Mouse (Mus musculus): ENCODE results near the gene Rap1a. TPM values are rescaled to one million over a fixed set of nuclear protein-coding genes. Genes with fewer than 3 reads are reported as not detected.

Gene Rap1a
- 100 and 112 TPM in 2 replicates for polyA plus RNA-seq (2014; fragmentation: Nextera tagmentation; extraction: Ambion mirVana)

DNA sequence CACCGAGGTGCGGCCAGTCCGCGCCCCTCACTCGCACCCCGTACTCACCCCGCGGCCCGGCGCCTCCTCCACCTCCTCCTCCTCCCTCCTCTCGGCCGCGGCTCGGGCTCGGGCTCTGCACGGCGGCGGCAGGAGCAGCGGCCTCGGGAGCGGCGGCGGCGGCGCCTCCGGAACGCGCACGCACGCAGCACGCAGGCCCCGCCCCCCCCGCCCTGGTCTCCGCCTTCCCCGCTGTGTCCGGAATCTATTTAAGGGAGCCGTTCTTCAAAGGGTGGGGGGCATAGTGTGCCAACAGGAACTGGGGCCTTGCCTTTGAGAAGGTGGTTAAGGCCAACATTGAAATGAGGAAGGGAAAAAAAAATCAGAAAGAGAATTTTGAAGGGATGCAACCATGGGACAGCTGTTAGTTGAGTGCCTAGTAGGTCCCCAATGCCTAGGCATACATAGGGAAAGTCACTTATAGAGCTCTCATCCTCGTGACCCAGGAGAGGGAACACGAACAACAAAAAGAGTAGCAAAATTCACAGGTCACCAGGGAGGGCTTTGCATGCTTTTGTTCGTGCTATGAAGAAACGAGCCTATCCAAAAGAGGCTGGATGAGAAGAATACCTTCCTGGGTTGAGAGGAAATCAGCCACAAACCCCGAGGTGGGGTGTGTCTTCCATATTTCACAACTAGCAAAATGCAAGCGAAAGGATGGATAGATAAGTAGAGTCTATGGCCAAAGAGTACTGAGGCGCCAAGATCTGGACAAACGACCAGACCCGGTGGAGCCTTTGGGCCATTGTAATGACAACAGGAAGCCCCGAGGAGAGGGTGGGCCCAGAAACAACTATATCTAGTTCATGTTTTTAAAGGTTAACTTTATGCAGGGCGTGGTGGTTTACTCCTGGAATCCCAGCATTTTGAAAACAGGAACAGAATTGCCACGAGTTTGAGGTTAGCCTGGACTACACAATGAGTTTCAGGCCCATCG lies at the start of gene Rap1a:
Rap1a (minus strand) TSS at position 146 of the 976 bp plus-strand sequence.
- Histone ChIP-seq H3K36me3 (ENCODE audit: control insufficient read depth, insufficient read depth, low read length) (no peaks in the 10 kb centered on the region), H3K4me1 (ENCODE audit: control insufficient read depth, insufficient read depth, low read length) (peaks cover 17% of the 10 kb centered on the region), H3K27ac (ENCODE audit: low read length) (peak within 1 kb of the TSS; percentile 87), H3K9ac (replicated peaks; ENCODE audit: low read depth, low read length) (peak within 1 kb of the TSS; percentile 92), H3K9me3 (ENCODE audit: control insufficient read depth, low read depth, low read length) (no peaks in the 10 kb centered on the region), H3K27me3 (ENCODE audit: control insufficient read depth, insufficient read depth, low read length) (no peaks in the 10 kb centered on the region), H3K4me2 (replicated peaks; ENCODE audit: low read depth, low read length) (peak within 1 kb of the TSS; percentile 66), H3K4me3 (ENCODE audit: low read depth, low read length) (peak within 1 kb of the TSS; percentile 84)
- peak; percentile 89 for ATAC-seq (ENCODE audit: insufficient number of reproducible peaks, insufficient read depth, low FRiP score, low read depth)
- 19% methylated on average over 44 of the region's 50 CpGs for WGBS

DNA sequence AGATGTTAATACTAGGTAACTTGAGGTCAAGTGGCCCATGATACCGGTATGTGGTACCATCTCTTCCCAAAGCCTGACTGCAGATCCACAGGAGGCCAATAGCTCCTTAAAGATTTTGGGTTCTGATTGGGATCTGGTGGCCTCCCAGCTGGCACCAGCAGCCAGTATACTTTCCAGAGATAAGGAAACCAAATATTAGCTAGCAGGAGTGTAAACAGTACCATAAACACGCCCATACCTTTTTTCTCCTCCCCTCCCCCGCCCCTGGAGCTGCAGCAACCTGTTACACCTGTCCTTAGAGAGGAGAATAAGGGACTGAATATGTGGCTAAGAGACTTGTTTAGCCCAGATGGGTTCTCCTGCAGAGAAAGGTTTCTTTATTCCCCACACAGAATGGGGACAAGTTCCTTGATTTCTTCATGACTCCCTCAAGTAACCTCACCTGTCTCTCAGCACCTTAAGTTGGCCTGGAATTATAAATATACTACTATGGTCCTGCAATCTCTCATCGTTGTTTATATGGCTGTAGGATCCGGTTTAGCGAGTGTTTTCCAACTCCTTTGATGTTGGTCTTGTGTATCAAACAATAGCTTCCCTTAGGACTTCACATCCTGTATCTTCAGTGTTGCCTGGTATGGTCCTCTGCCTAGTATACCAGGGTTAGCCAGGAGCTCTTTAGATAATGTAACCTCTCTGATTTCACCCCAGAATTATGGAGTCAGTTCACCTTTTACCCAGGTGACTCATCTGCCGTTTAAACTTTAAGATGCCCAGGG lies 45.3 kb upstream of the Rap1a start:
- Histone ChIP-seq H3K9ac (replicated peaks; ENCODE audit: low read depth, low read length) (no peak overlapping the region), H3K4me1 (ENCODE audit: control insufficient read depth, insufficient read depth, low read length) (no peaks in the 10 kb centered on the region), H3K4me2 (replicated peaks; ENCODE audit: low read depth, low read length) (no peak overlapping the region), H3K27me3 (ENCODE audit: control insufficient read depth, insufficient read depth, low read length) (no peaks in the 10 kb centered on the region), H3K27ac (ENCODE audit: low read length) (peak overlapping the region; percentile 27; the same call in 1 of the 2 replicates), H3K36me3 (ENCODE audit: control insufficient read depth, insufficient read depth, low read length) (no peaks in the 10 kb centered on the region), H3K4me3 (ENCODE audit: low read depth, low read length) (no peak overlapping the region), H3K9me3 (ENCODE audit: control insufficient read depth, low read depth, low read length) (no peaks in the 10 kb centered on the region)
- 49% methylated on average over 7 of the region's 7 CpGs for WGBS
- ATAC-seq (ENCODE audit: insufficient number of reproducible peaks, insufficient read depth, low FRiP score, low read depth) = peak; percentile 92

DNA sequence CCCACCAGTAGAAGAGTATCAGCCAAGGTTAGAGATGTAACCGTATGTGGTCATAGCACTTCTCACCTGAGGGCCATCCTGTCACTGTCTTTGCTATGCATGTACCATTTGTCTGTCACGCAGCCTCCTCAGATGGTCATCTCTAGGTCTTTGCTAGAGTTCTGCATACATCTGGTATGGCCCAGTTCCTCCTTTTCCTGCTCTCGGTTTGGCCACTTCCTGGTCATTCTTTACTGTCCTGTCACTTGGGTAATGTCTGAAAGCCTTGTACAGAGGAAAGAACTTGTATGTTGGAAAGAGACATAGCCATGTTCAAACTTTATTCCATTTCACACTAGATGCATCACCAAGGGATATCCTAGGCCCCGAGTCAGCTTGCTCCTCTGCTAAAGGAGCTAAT lies 38.7 kb upstream of the Rap1a start:
- H3K36me3 ChIP-seq (ENCODE audit: control insufficient read depth, insufficient read depth, low read length) = no peaks in the 10 kb centered on the region
- no peak overlapping the region for H3K27ac ChIP-seq (ENCODE audit: low read length)
- H3K9me3 ChIP-seq (ENCODE audit: control insufficient read depth, low read depth, low read length) = no peaks in the 10 kb centered on the region
- H3K27me3 ChIP-seq (ENCODE audit: control insufficient read depth, insufficient read depth, low read length) = no peaks in the 10 kb centered on the region
- no peaks in the 10 kb centered on the region for H3K4me1 ChIP-seq (ENCODE audit: control insufficient read depth, insufficient read depth, low read length)
- no peak for ATAC-seq (ENCODE audit: insufficient number of reproducible peaks, insufficient read depth, low FRiP score, low read depth)
- 80% methylated on average over 4 of the region's 4 CpGs for WGBS
- no peak overlapping the region for H3K9ac ChIP-seq (replicated peaks; ENCODE audit: low read depth, low read length)
- H3K4me3 ChIP-seq (ENCODE audit: low read depth, low read length) = no peak overlapping the region
- H3K4me2 ChIP-seq (replicated peaks; ENCODE audit: low read depth, low read length) = no peak overlapping the region

DNA sequence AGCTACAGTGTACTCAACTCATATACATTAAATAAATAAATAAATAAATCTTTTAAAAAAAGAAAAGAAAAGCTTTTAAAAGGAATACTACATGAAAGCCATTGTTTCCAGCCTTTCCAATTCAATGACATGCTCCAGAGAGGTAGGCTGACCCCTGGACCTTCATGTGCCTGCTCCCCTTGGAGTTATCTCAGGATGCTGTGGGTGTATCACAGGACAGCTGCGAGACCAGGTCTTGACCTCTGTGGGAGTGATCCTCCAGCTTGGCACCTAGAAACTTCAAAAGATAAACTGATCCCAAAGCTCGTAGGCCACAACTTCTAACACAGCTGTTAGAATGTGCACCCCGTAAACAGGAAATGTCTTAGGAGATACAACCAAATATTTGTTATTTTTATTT lies 37.5 kb upstream of the Rap1a start:
- no peak overlapping the region for H3K4me2 ChIP-seq (replicated peaks; ENCODE audit: low read depth, low read length)
- H3K4me1 ChIP-seq (ENCODE audit: control insufficient read depth, insufficient read depth, low read length) = no peaks in the 10 kb centered on the region
- no peaks in the 10 kb centered on the region for H3K27me3 ChIP-seq (ENCODE audit: control insufficient read depth, insufficient read depth, low read length)
- H3K9ac ChIP-seq (replicated peaks; ENCODE audit: low read depth, low read length) = no peak overlapping the region
- no peak overlapping the region for H3K27ac ChIP-seq (ENCODE audit: low read length)
- no peaks in the 10 kb centered on the region for H3K9me3 ChIP-seq (ENCODE audit: control insufficient read depth, low read depth, low read length)
- no peaks in the 10 kb centered on the region for H3K36me3 ChIP-seq (ENCODE audit: control insufficient read depth, insufficient read depth, low read length)
- no peak for ATAC-seq (ENCODE audit: insufficient number of reproducible peaks, insufficient read depth, low FRiP score, low read depth)
- H3K4me3 ChIP-seq (ENCODE audit: low read depth, low read length) = no peak overlapping the region
- 69% methylated on average over 3 of the region's 3 CpGs for WGBS

DNA sequence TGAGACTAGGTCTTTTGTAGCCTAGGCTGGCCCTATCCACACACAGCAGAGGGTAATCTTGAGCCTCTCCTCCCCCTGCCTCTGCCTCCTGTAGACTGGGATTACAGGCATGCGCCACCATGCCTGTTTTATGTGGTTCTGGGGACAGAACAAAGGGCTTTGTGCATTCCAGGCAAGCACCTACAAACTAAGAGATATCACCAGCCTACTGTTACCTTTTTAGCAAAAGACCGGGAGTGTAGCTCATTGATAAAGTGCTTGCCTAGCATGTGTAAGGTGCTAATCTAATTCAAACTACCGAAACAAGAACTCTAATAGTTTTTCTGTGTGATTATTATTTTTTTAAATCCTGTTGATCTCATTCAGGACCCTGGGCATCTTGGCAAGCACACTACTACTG lies 35.7 kb upstream of the Rap1a start:
- no peaks in the 10 kb centered on the region for H3K9me3 ChIP-seq (ENCODE audit: control insufficient read depth, low read depth, low read length)
- no peak for ATAC-seq (ENCODE audit: insufficient number of reproducible peaks, insufficient read depth, low FRiP score, low read depth)
- no peak overlapping the region for H3K4me3 ChIP-seq (ENCODE audit: low read depth, low read length)
- H3K4me1 ChIP-seq (ENCODE audit: control insufficient read depth, insufficient read depth, low read length) = no peaks in the 10 kb centered on the region
- H3K9ac ChIP-seq (replicated peaks; ENCODE audit: low read depth, low read length) = no peak overlapping the region
- 87% methylated on average over 3 of the region's 3 CpGs for WGBS
- H3K27me3 ChIP-seq (ENCODE audit: control insufficient read depth, insufficient read depth, low read length) = no peaks in the 10 kb centered on the region
- no peak overlapping the region for H3K4me2 ChIP-seq (replicated peaks; ENCODE audit: low read depth, low read length)
- H3K27ac ChIP-seq (ENCODE audit: low read length) = no peak overlapping the region
- no peaks in the 10 kb centered on the region for H3K36me3 ChIP-seq (ENCODE audit: control insufficient read depth, insufficient read depth, low read length)

DNA sequence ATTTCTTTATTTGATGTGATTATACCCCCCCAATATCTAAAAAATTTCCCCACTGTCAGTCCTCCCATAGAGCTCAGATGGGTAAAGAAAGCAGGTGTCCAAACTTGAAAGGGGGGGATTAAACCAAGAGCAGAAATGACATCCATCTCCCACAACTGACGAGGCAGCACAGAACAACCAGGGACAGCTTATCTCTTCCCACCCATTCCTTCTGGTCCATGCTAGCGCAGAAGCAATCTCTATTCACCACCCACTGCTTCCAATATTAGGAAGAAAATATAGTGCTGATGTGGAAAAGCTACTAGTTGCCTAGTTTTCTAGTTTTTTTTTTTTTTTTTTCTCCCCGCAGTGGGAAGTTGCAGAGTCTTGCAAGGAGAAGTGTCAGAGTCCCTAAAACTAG lies 34.7 kb upstream of the Rap1a start:
- H3K9ac ChIP-seq (replicated peaks; ENCODE audit: low read depth, low read length) = no peak overlapping the region
- H3K4me2 ChIP-seq (replicated peaks; ENCODE audit: low read depth, low read length) = no peak overlapping the region
- no peak for ATAC-seq (ENCODE audit: insufficient number of reproducible peaks, insufficient read depth, low FRiP score, low read depth)
- no peaks in the 10 kb centered on the region for H3K27me3 ChIP-seq (ENCODE audit: control insufficient read depth, insufficient read depth, low read length)
- WGBS = 67% methylated on average over 3 of the region's 3 CpGs
- no peaks in the 10 kb centered on the region for H3K4me1 ChIP-seq (ENCODE audit: control insufficient read depth, insufficient read depth, low read length)
- H3K27ac ChIP-seq (ENCODE audit: low read length) = no peak overlapping the region
- no peaks in the 10 kb centered on the region for H3K36me3 ChIP-seq (ENCODE audit: control insufficient read depth, insufficient read depth, low read length)
- no peaks in the 10 kb centered on the region for H3K9me3 ChIP-seq (ENCODE audit: control insufficient read depth, low read depth, low read length)
- no peak overlapping the region for H3K4me3 ChIP-seq (ENCODE audit: low read depth, low read length)

DNA sequence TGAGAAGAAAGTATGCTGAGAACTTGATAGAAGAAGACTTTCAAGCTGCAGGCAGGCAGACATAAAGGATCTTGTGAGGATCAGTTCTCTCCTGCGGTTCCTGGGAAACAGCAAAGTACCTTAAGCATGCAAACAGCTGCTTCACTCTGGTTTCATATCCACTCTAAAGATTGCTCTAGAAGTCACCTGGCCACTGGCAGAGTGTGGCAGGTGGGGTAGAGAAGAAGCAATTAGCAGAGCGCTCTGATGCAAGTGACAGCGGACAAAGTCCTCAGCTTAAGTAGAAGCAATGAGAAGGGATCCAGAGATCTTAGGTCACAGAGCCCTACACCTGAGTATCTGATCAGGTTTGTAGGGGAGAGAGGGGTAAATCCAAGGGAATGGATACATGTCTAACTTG lies 30.4 kb upstream of the Rap1a start:
- Histone ChIP-seq H3K9ac (replicated peaks; ENCODE audit: low read depth, low read length) (no peak overlapping the region), H3K27ac (ENCODE audit: low read length) (no peak overlapping the region), H3K4me2 (replicated peaks; ENCODE audit: low read depth, low read length) (no peak overlapping the region), H3K36me3 (ENCODE audit: control insufficient read depth, insufficient read depth, low read length) (no peaks in the 10 kb centered on the region), H3K9me3 (ENCODE audit: control insufficient read depth, low read depth, low read length) (no peaks in the 10 kb centered on the region), H3K4me1 (ENCODE audit: control insufficient read depth, insufficient read depth, low read length) (no peaks in the 10 kb centered on the region), H3K4me3 (ENCODE audit: low read depth, low read length) (no peak overlapping the region), H3K27me3 (ENCODE audit: control insufficient read depth, insufficient read depth, low read length) (no peaks in the 10 kb centered on the region)
- WGBS = 93% methylated on average over 3 of the region's 3 CpGs
- no peak for ATAC-seq (ENCODE audit: insufficient number of reproducible peaks, insufficient read depth, low FRiP score, low read depth)

DNA sequence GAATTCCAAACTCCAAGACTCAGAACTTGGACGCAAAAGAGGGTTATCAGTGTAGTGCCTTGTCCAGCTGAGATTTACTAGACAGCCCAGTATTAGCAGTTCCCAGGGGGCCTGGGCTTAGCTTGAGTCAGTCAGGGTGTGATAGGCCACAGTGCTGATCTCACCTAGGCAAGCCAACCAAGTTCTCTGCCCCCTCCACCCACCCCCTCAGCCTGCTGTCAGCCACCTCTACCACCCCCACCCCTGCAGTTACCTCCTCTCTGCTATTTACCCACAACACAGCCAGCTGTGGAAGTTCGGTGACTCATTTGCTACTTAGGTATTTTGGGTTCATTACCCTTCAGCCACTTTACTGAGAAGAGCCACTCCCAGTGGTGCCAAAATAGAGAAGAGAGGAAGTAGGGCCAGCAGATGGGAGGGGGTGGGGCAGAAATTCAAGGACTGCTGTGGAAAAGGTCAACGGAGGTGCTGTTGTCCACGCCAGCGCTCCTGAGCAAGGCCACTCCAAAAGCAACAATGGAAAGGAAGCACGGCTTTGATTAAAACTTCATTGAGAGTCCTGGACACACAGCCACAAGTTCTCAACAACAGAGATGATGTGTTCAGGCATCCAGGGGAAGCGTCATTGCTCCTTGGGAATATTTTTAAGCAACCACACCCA lies 24.5 kb upstream of the Rap1a start:
- Histone ChIP-seq H3K36me3 (ENCODE audit: control insufficient read depth, insufficient read depth, low read length) (no peaks in the 10 kb centered on the region), H3K4me3 (ENCODE audit: low read depth, low read length) (no peak overlapping the region), H3K4me2 (replicated peaks; ENCODE audit: low read depth, low read length) (no peak overlapping the region), H3K9ac (replicated peaks; ENCODE audit: low read depth, low read length) (no peak overlapping the region), H3K4me1 (ENCODE audit: control insufficient read depth, insufficient read depth, low read length) (0 out of 2 replicates have a peak, but pooled peaks cover 4% of the 10 kb centered on the region), H3K27me3 (ENCODE audit: control insufficient read depth, insufficient read depth, low read length) (no peaks in the 10 kb centered on the region), H3K27ac (ENCODE audit: low read length) (no peak overlapping the region), H3K9me3 (ENCODE audit: control insufficient read depth, low read depth, low read length) (no peaks in the 10 kb centered on the region)
- 0 out of 2 replicates have a peak, but pooled peaks have one; percentile 14 for ATAC-seq (ENCODE audit: insufficient number of reproducible peaks, insufficient read depth, low FRiP score, low read depth)
- WGBS = 60% methylated on average over 7 of the region's 7 CpGs

All from stomach, embryonic 14.5 days (tissue).